Mouse (Mus musculus) cortical plate, adult 2 months (tissue): ENCODE results near the gene Med12l.

ENCODE experiments used
- CTCF ChIP-seq: fragments of 200-500 bp; IDR thresholded peaks from 2 replicates; pipeline ENCODE4 v1.5.1; 2011; ENCODE audit warnings: mild to moderate bottlenecking, control low read depth, low read length; ENCODE audit not compliant: insufficient read depth; ENCODE audit errors: extremely low read depth
- POLR2A ChIP-seq: fragments of 200-500 bp; IDR thresholded peaks from 2 replicates; pipeline ENCODE4 v1.6.1; 2011; ENCODE audit warnings: mild to moderate bottlenecking, low read length, control low read depth; ENCODE audit not compliant: insufficient read depth; ENCODE audit errors: extremely low read depth

- TF ChIP-seq CTCF (no peak), POLR2A (no peak)
Measured at GRCm38 (mm10) chr3:59150624-59151023, 145.0 kb downstream of the Med12l start.
